Mouse (Mus musculus) megakaryocyte-erythroid progenitor cell, adult 5-6 weeks (primary cell): ENCODE data around the gene Tulp2. TPM values are rescaled to one million over a fixed set of nuclear protein-coding genes. Genes with fewer than 3 reads are reported as not detected.

ENCODE experiments used
- ATAC-seq: replicated peaks from 2 replicates; pipeline ENCODE4 v1.8.0; 2016; ENCODE audit warnings: mild to moderate bottlenecking, inconsistent platforms; ENCODE audit not compliant: severe bottlenecking, poor library complexity, low FRiP score, low TSS enrichment
- total RNA-seq, 2 experiments: library from RNA; stranded (forward) in 1 of 2; stranded (reverse) in 1 of 2; fragments of 200-1000, 215-1000 nt in 1 of 2; fragments of >200 nt in 1 of 2; fragmentation: Nextera tagmentation in 1 of 2; gene quantifications; 2 replicates each; pipeline ENCODE4 v1.2.3; 2014 to 2017

The Tulp2 gene
- total RNA-seq, 2 experiments from 2014 or later: 0.19 to 0.42 TPM

DNA sequence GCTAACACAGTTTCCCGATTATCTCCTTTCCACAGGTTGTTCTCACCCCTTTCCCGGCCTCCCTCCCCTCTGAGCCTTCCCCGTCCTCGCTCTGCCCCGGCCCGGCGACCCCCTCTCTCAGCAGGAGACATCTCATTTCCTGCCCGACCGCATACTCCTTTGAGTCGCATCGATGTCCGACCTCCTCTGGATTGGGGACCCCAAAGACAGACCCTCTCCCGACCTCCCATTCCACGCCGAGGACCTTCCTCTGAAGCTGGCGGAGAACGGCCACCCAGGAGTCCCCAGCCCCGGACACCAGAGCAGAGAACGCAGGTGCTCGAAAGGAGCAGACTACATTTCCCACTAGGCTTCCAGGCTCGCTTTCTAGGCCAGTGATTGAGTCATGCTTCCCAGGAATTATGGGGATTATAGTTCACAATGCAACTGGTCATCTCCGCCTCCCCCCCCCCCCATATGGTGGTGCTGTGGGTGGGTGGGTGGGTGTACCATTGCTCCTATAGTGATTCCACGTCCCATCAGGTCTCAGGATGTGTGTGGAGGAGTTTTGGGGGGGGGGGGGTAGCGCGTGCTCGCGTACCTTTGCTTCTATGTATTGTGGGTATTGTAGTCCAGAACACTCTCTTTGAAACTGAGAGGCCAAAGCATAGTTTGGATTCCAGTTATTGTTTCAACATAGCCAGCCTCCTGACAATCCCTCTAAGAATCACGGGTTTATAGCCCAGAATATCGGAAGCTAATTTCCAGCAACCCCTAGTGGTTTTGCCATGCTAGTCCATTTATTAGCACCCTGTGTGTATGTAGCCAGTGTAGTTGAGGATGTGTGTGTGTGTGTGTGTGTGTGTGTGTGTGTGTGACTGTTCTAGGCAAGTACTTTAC, 56.7 kb downstream of the Tulp2 start:
- ATAC-seq: 0 out of 2 replicates have a peak, but pooled peaks have one; percentile 55

DNA sequence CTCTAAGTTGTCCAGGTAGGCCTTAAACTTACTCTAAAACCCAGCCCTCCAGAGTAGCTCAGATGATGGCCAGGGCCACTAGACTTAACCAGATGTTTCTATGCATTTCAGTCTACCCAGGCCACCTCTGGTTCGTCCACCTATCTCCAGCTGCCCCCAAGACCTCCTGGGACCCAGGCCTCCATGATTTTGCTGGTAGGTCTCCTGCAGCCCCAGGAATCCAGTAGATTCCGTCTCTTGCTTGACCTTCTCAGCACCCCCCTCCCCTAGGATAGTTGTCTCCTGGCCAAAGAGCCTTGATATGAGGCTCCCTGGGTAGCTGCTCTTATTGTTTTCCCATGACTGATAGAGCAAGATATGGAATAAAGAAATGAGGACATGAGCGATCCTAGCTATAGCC, 57.4 kb downstream of the Tulp2 start:
- no peak for ATAC-seq

DNA sequence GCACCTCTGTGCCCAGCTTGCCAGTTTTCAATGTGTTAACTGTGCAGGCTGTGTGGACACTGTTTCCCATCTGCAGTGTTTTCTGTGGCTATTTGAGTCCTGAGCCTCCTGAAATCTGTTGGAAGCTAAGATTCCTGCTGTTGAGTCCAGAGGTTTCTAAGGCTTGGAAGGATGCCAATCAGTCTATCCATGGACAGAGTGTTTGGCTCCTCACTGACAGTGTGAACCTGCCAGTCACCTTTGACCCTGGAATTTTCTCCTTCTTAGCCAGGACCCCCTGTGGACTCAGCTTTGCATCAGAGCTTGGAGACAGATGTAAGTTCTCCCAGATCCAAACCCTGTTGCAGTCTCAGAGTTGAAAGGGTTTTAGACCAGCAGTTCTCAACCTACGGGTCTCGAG, 58.5 kb downstream of the Tulp2 start:
- ATAC-seq: no peak

DNA sequence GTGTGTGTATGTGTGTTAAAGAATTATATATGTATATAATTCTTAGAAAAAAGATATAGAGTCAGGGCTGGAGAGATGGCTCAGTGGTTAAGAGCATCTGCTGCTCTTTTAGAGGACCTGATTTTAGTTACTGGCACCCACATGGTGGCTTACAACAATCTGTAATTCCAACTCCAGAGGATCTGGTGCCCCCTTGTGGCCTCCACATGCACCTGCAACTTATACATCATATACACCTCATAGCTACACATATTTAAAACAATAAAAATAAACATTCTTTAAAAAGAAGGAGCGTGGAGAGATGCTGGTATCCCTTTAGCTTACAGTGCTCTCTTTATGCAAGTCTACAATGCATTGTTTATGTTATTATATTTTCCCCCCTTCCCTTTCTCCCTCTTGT, 62.8 kb downstream of the Tulp2 start:
- no peak for ATAC-seq

DNA sequence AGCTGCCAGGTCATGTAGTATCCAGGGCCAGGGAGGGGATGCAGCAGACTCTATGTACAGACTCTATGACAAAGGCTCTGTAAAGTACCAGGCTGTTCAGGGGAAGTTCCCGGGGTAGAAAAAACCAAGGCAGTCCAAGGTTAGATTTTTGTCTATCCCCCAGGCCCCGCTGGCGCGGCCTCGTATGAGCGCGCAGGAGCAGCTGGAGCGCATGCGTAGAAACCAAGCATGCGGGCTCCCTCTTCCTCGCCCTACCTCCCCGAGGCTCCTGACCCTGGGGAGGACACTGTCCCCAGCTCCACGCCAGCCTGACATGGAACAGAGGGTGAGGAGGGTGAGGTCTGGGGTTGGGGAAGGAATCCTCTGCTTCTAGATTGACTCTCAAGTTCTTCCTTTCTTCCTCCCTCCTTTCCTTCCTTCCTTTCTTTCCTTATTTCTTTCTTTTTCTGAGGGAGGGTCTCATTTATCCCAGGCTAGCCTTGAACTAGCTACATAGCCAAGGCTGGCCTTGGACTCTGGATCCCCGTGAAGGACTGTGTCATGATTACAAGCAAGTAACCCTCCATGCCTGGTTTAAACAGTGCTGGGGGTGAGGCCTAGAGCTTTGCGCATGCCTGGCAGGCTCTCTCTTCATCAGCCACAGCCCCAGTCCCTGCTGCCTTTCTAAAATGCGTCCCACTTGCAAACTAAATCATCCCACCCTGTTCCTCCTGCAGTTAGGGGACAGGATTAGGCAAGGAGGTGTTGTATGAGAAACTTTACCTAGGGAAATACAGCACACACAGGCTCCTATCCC, 68.2 kb downstream of the Tulp2 start:
- ATAC-seq: no peak

DNA sequence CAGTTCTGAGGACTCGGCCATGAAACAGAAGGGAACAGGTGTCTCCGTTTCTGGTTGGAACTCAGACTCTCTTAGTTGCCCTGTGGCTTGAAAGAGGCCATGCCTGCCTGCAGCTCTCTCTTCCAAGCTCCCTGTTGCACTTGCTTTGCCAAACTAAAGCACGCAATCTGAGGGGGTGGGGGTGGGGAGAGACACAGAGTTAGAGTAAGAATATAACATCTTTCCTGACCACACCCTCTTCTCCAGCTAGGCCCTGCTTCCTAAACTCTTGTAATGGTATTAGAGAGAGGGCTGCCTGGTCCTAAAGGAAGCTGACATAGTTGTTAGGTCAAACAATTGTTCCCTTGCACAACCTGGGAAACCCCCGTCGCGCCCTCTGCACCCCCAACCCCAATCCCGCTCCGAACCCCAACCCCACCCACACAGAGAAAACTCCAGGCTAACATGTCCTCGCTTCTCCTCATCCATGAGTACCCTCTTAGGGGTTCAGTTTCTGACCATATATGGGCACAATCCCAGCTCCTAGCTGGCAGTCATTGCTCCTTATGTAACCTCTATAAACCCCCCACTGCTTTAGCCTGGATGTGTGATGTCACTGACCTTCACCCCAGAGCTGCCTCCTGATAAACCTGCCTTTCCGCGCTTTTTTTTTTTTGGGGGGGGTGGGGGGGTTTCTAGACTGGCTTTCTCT, 69.3 kb downstream of the Tulp2 start:
- ATAC-seq: no peak

DNA sequence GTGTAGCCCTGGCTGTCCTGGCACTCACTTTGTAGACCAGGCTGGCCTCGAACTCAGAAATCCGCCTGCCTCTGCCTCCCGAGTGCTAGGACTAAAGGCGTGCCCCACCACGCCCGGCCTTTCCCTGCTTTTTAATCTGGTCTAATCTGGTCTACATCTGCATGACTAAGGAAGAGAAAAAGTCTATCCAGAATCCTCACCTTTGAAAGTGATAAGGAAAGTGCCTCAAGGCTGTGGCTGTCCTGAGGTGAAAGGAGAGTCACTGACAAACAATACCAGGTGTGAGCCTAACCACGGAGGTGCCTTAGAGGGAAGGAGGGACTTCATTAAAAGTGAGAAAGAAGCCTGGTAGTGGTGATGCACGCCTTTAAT, 69.8 kb downstream of the Tulp2 start:
- ATAC-seq: no peak

DNA sequence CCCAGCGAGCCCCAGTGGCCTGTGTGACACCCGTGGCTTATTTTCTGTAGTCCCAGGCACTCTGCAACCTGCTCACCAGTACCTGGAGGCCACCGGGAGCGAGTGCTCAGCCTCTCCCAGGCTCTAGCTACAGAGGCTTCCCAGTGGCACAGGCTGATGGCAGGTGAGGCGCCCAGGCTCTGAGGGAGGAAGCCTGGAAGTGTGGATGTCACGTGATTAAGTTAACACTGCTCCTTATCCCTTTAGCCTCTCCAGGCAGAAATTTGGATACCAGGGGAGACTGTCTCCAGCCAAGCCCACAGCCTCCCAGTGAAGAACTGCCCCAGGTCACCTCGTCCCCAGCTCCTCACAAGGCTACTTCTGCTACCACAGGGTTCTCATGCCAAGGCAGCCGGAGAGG, 71.8 kb downstream of the Tulp2 start:
- no peak for ATAC-seq

DNA sequence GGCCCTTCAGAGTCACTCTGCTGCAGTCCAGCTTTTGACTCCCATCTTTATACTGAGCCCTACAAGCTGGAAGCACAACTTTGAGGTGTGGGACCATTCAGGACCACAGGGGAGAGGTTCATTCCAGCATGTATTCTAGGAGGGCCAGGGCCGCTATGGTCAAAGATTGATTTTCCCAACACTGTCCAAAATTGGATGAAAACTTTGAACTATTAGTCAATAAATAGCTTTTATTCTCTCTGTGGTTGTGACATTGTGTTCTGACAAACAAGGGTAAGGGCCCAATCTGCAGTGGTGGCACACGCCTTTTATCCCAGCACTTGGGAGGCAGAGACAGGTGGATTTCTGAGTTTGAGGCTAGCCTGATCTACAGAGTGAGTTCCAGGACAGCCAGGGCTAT, 72.3 kb downstream of the Tulp2 start:
- ATAC-seq: no peak

DNA sequence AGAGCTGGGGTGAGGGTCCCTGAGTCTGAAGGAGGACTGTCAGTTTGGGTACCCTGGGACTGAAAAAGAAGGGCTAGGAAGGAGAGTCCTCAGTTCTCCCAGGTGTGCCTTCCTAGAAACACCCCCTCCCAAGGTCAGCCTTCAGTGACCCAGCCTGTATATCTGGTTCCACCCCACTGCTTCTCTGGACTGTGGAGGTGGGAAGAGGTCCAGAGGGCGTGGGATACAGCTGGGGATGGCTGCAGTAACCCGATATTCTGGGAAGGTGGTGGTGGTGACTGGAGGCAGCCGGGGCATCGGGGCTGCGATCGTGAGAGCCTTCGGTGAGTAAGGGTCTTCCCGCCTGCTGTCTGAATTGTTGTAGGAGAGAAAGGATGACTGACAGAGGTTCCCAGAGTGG, 73.1 kb downstream of the Tulp2 start, which contains the start of gene Hsd17b14:
Gene Hsd17b14 (plus strand): TSS at position 150 of the 400 bp plus-strand sequence.
- no peak for ATAC-seq

DNA sequence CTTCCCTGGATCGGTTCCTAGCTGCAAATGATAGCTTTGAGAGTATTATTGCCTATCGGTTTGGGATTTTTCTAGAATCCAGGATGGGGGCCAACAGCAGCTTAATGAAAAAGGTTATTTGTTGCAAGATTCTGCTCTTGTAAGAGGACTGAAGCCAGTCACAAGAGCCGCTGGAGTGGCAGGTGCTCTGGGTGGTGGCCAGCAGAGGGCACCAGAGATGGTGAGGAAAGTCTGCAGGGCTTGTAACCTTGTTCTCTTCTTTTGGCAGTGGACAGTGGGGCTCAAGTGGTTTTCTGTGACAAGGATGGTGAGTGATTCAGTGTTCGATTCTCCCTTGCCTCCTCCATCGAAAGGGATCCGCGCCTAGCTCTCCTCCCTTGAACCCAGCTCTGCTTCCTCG, 74.1 kb downstream of the Tulp2 start:
- ATAC-seq: peak; percentile 84

DNA sequence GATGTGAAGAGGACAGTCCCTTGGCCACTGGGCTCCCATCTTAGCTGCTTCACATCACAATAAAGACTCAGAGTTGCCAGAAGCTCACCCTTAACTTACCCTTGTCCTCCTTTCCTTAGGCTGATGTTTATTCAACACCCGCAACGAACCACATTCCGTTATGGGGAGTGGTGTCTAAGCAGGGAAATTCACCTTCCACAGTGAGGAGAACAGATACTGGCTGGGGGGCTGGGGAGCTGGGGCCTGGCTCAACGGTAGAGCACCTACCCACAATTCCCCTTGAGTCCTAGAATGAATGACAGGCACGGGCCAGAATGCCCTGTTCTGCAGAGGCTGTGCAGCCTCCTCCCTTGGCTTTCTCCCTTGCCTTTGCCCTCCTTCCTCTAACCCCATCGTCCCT, 77.2 kb downstream of the Tulp2 start:
- ATAC-seq: no peak

DNA sequence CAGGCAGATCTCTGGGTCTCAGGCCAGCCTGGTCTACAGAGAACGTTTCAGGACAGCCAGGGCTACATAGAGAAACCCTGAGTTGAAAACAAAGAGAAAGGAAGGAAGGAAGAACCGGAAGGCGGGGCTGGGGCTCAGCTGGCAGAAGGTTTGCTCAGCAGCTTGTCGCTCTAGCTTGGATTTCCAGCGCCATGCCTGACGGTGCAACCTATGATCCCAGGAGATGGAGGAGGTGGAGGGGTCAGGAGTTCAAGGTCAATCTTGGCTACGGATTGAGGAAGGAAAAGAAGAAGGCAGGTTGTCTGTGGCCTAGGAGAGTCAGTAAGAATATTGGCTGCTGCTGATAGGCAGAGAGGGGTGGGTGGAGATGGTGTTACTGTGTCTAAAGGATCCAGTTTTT, 78.6 kb downstream of the Tulp2 start:
- no peak for ATAC-seq

DNA sequence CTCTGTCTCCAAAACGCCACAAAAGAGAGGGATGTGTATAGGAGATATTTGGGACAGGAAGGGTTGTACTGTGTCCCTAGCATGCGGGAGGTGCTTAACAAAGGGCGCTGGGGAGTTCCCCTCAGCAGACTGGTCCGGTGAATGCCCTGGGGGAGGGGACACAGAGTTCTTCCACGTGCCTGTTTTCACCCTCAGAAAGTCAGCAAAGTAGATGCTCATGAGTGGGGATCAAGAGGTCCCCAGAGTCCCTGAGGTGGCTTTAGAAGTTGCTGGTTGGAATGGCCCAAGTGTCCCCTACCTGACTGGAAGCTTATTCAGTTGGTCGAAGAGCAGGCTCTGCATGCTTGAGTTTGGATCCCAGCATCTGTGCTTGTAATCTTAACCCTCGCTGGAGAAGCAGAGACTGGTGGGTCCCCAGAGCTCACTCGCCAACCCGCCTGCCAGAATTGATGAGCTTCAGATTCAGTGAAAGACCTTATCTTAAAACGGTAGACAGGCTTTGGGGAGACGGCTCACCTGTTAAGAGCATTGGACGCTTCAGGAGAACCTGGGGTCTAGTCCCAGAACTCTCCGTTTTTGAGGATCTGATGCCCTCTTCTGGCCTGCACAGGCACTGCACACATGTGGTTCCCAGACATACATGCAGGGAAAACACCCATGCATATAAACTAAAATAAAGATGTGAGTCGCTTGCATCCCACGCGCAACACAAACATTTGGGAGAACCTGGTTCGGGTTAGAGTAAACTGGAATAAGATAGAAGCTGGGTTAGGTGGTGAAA, 79.4 kb downstream of the Tulp2 start:
- ATAC-seq: peak; percentile 76

DNA sequence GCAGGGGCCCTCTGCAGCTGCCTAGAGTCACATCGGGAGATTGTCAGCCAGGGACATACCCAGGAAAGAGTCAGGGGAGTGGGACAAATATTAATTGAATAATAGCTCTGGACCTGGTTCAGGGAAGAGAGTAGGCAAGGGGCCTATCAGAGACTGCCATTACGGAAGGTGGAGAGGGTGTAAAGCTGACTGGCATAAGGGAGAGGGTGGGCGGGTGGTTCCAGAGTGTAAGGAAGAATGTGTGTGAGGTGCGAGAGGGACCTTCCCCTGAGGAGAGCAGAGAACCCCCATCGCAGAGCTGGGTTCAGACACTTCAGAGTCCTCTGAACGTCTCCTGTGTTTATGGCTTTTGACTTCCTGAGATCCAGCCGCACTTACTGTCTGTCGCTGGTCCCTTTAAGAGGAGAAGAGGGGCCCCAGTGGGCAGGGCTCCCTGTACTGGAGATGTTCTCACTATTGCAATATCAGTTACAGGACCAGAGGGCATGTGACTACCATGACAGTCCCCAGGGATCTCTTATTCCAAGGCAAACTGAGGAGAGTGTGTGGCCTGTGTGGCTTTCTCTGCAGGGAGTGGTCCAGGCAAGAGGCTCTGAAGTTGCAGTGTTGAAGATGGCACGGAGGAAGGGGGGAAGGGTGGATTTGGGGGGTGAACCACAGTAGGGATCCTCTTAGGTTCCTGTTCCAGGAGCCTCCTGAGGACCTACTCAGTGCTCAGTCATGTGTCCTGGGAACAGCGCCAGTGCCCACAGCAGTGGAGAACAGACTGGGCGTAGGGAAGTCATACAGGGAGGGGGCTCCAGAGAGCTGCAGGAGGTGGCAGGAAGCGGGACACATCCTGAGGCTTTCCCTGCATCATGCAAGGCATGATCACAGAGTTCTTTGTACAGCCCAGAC, 80.2 kb downstream of the Tulp2 start:
- ATAC-seq: 0 out of 2 replicates have a peak, but pooled peaks have one; percentile 11

DNA sequence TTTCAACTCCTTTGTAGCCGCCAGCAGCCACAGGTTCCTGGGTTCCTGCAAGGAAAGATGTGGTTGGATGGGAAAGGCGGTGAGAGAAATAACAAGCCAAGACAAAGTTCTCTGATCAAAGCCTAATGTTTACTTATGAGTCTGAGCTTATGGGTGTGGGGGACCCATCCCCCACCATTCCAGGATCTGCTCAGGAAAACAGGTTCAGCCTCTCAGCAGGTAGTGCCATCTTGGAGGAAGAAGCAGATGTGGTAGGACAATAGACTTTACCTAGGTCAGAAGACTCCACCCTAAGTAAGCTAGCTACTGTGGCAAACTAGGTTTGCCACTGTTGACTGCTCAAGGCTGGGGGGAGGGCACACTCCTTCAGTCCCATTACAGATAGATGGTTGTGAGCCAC, 83.1 kb downstream of the Tulp2 start:
- ATAC-seq: no peak

DNA sequence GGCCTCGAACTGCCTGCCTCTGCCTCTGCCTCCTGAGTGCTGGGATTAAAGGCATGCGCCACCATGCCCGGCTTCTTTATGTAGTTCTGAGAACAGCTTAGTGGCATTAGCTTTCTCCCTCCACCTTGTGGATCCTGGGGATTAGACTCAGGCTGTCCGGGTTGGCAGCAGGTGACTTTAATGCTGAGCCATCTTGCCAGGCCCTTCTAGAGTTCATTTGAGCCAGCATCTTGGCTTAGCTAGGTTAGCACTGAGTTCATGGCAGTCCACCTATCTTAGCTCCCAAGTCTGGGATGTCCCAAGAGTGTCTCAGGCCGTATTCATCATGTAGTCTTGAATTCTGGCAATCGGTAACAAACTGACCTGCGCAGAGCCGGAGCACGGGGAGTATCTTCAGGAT, 83.8 kb downstream of the Tulp2 start:
- ATAC-seq: no peak

DNA sequence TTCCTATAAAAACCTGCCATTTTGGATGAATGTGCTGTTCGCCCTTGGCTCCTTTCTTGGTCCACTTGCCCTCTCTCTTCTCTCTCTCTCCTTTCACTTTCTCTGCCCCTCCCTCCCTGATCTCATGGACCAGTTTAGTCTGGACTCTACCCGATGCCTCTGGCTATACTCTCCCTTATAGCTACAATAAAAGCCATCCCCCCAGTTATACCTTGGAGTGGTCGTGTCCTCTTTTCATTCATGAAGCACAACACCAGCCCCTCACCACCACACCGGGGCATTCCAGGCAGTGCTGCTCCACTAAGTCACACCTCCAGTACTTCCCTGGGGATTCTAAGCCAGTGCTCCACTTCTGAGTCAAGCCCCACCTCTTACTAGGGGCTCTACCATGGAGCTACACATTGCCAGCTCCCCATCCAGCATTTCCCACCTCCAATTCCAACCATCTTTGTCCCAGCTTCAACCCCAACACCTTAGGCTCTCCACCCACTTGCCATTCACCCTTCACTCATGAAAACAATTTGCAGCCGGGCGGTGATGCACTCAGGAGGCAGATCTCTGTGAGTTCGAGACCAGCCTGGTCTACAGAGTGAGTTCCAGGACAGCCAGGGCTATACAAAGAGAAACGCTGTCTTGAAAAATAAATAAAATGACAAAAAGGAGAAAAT, 85.6 kb downstream of the Tulp2 start:
- ATAC-seq: no peak
